Mouse (Mus musculus) forebrain, embryonic 13.5 days (tissue): ENCODE results near the gene Gm29776. TPM values are rescaled to one million over a fixed set of nuclear protein-coding genes. Genes with fewer than 3 reads are reported as not detected.

Source experiments
- ATAC-seq: fragments of 200-750 bp; cut with Nextera tagmentation; 2 replicates; pipeline ENCODE4 v1.8.0; 2017
- H3K27ac ChIP-seq: fragments of 300-500 bp; sonication (generic); 2 replicates; pipeline ENCODE4 v1.5.1; 2015; ENCODE audit warnings: inconsistent platforms, mild to moderate bottlenecking, moderate library complexity
- H3K27me3 ChIP-seq: fragments of 300-500 bp; sonication (generic); 2 replicates; pipeline ENCODE4 v1.6.1; 2015; ENCODE audit warnings: mild to moderate bottlenecking, inconsistent platforms
- H3K36me3 ChIP-seq: fragments of 300-500 bp; sonication (generic); 2 replicates; pipeline ENCODE4 v1.6.1; 2015; ENCODE audit warnings: mild to moderate bottlenecking, inconsistent platforms; ENCODE audit not compliant: poor library complexity, severe bottlenecking
- H3K4me1 ChIP-seq: fragments of 300-500 bp; sonication (generic); 2 replicates; pipeline ENCODE4 v1.6.1; 2015; ENCODE audit warnings: inconsistent platforms
- H3K4me2 ChIP-seq: fragments of 300-500 bp; sonication (generic); 2 replicates; pipeline ENCODE4 v1.6.1; 2015; ENCODE audit warnings: inconsistent platforms, mild to moderate bottlenecking, moderate library complexity
- H3K4me3 ChIP-seq: fragments of 300-500 bp; sonication (generic); 2 replicates; pipeline ENCODE4 v1.5.1; 2015; ENCODE audit warnings: mild to moderate bottlenecking, inconsistent platforms
- H3K9ac ChIP-seq: fragments of 300-500 bp; sonication (generic); 2 replicates; pipeline ENCODE4 v1.6.1; 2015; ENCODE audit warnings: mild to moderate bottlenecking, inconsistent platforms
- H3K9me3 ChIP-seq: fragments of 300-500 bp; sonication (generic); replicated peaks from 2 replicates; pipeline ENCODE4 v1.6.1; 2016; ENCODE audit warnings: inconsistent platforms
- WGBS: fragments of 180-500 bp; shearing (Covaris S2); methylation state at CpG from one replicate; pipeline ENCODE4 v1.1.7; 2015; 5-methylcytosine and 5-hydroxymethylcytosine counted together
- polyA plus RNA-seq: library from polyadenylated mRNA; unstranded; fragments of >200 nt; fragmentation: Nextera tagmentation; extraction: Ambion mirVana; gene quantifications from 2 replicates; pipeline ENCODE4 v1.2.1, GENCODE M21; 2015

The Gm29776 gene
- polyA plus RNA-seq, 1 experiment from 2014 or later = not detected

GRCm38 (mm10) chr14:54728823-54729653 is 30.4 kb upstream of the Gm29776 start:
- H3K9ac ChIP-seq = no peak overlapping the region
- H3K36me3 ChIP-seq = no peaks in the 10 kb centered on the region
- H3K27ac ChIP-seq = no peak overlapping the region
- H3K4me3 ChIP-seq = no peak overlapping the region
- H3K9me3 ChIP-seq = no peaks in the 10 kb centered on the region
- no peaks in the 10 kb centered on the region for H3K4me1 ChIP-seq
- H3K4me2 ChIP-seq = no peak overlapping the region
- ATAC-seq = peak; percentile 51; the same call in 1 of the 2 replicates
- H3K27me3 ChIP-seq = no peaks in the 10 kb centered on the region
- WGBS = 58% methylated on average over 13 of the region's 13 CpGs

- H3K36me3 ChIP-seq = no peaks in the 10 kb centered on the region
- no peaks in the 10 kb centered on the region for H3K4me1 ChIP-seq
- WGBS = 81% methylated on average over 5 of the region's 5 CpGs
- H3K4me2 ChIP-seq = no peak overlapping the region
- ATAC-seq = no peak
- H3K27me3 ChIP-seq = no peaks in the 10 kb centered on the region
- no peak overlapping the region for H3K9ac ChIP-seq
- H3K27ac ChIP-seq = no peak overlapping the region
- no peaks in the 10 kb centered on the region for H3K9me3 ChIP-seq
- no peak overlapping the region for H3K4me3 ChIP-seq
Observed at GRCm38 (mm10) chr14:54727565-54727964, 28.9 kb upstream of the Gm29776 start.

DNA sequence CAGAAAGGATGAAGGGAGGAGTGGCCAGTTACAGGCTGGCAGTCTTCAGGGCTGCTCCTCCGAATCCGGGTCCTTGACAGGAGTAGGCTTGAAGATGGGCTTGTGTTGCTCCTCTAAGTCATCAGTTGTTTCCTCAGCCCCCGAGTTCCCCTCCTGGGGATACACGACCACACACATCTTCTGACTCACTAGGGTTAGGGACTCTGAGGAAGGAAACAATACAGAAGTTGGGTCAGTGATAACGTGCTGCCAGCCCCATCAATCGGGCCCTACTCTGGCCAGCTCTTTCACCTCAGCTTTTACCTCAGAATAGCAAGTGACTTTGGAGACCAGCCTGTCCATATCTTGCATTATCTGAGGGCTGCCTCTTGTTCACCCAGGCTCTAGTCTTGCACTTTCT is 25.4 kb upstream of the Gm29776 start:
- Histone ChIP-seq H3K9ac (no peak overlapping the region), H3K4me2 (no peak overlapping the region), H3K36me3 (no peaks in the 10 kb centered on the region), H3K9me3 (no peaks in the 10 kb centered on the region), H3K27ac (no peak overlapping the region), H3K4me1 (no peaks in the 10 kb centered on the region), H3K4me3 (no peak overlapping the region), H3K27me3 (no peaks in the 10 kb centered on the region)
- no peak for ATAC-seq
- WGBS = 76% methylated on average over 6 of the region's 6 CpGs

DNA sequence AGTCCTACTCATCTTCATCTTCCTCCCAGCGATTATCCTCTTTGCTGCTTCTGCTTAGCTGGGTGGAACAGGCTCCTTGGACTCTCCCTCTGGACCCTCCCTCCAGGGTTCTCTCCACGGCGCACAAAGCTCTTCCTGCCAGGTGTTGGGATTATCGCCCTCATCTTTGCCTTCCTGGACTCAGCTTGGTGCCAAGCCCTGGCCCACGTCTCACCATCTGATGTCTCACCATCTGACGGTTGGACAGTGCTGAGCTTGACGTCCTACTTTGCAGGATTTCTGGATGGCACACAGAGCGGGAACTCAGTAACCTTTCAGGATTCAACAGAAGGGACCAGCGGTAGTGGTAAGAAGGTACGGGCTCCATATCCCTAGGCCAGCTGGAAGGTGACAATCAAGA is 23.1 kb upstream of the Gm29776 start:
- WGBS = 81% methylated on average over 10 of the region's 10 CpGs
- Histone ChIP-seq H3K4me2 (no peak overlapping the region), H3K27ac (no peak overlapping the region), H3K9ac (no peak overlapping the region), H3K4me1 (no peaks in the 10 kb centered on the region), H3K9me3 (no peaks in the 10 kb centered on the region), H3K36me3 (no peaks in the 10 kb centered on the region), H3K4me3 (no peak overlapping the region), H3K27me3 (no peaks in the 10 kb centered on the region)
- no peak for ATAC-seq

- Histone ChIP-seq H3K36me3 (no peaks in the 10 kb centered on the region), H3K27me3 (0 out of 2 replicates have a peak, but pooled peaks cover 2% of the 10 kb centered on the region), H3K9ac (no peak overlapping the region), H3K27ac (no peak overlapping the region), H3K4me3 (no peak overlapping the region), H3K4me2 (no peak overlapping the region), H3K9me3 (no peaks in the 10 kb centered on the region), H3K4me1 (no peaks in the 10 kb centered on the region)
- ATAC-seq = no peak
- 88% methylated on average over 7 of the region's 7 CpGs for WGBS
Observed at GRCm38 (mm10) chr14:54720654-54721350, 22.2 kb upstream of the Gm29776 start.

- no peak overlapping the region for H3K4me2 ChIP-seq
- H3K4me1 ChIP-seq = peaks cover under 1% of the 10 kb centered on the region; the same call in 1 of the 2 replicates
- no peaks in the 10 kb centered on the region for H3K9me3 ChIP-seq
- 92% methylated on average over 11 of the region's 11 CpGs for WGBS
- H3K36me3 ChIP-seq = no peaks in the 10 kb centered on the region
- no peak overlapping the region for H3K4me3 ChIP-seq
- H3K27me3 ChIP-seq = peaks cover 6% of the 10 kb centered on the region; the same call in 1 of the 2 replicates
- no peak for ATAC-seq
- H3K9ac ChIP-seq = no peak overlapping the region
- H3K27ac ChIP-seq = no peak overlapping the region
Observed at GRCm38 (mm10) chr14:54720041-54720440, 21.4 kb upstream of the Gm29776 start.

GRCm38 (mm10) chr14:54715402-54715801 is 16.8 kb upstream of the Gm29776 start:
- Histone ChIP-seq H3K9me3 (no peaks in the 10 kb centered on the region), H3K9ac (no peak overlapping the region), H3K4me1 (peaks cover 10% of the 10 kb centered on the region; the same call in 1 of the 2 replicates), H3K27ac (no peak overlapping the region), H3K4me3 (no peak overlapping the region), H3K4me2 (peak overlapping the region; percentile 68), H3K36me3 (no peaks in the 10 kb centered on the region), H3K27me3 (peaks cover 13% of the 10 kb centered on the region; the same call in 1 of the 2 replicates)
- WGBS = 90% methylated on average over 1 of the region's 1 CpGs
- ATAC-seq = no peak

DNA sequence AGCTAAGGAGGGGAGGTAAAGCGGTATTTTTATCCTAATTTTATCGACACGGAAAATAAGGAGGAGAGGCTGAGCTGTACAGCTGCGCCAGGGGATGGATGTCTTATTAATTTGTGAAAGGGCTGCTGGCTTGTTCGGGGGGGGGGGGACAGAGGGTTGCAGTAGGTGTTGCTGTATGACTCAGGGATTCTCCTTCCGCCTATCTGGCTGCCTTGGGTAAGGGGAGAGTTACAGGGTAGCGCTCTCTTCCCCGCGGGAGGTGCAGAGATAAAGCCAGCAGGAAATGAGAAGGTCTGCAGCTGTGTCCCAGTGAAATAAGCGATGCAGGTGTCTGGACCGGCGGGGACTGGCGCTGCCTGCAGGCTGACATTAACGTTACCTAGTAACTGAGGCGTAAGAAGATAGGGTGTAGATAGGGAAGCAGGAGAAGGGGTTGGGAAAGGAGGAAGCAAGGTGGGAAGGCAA is 16.0 kb upstream of the Gm29776 start:
- H3K27ac ChIP-seq = peak overlapping the region; percentile 31; the same call in 1 of the 2 replicates
- H3K9me3 ChIP-seq = no peaks in the 10 kb centered on the region
- H3K36me3 ChIP-seq = no peaks in the 10 kb centered on the region
- peak overlapping the region; percentile 40 for H3K4me3 ChIP-seq
- peak; percentile 50 for ATAC-seq
- H3K4me2 ChIP-seq = peak overlapping the region; percentile 68
- peaks cover 10% of the 10 kb centered on the region; the same call in 1 of the 2 replicates for H3K4me1 ChIP-seq
- 1% methylated on average over 15 of the region's 15 CpGs for WGBS
- peaks cover 13% of the 10 kb centered on the region; the same call in 1 of the 2 replicates for H3K27me3 ChIP-seq
- H3K9ac ChIP-seq = peak overlapping the region; percentile 58

DNA sequence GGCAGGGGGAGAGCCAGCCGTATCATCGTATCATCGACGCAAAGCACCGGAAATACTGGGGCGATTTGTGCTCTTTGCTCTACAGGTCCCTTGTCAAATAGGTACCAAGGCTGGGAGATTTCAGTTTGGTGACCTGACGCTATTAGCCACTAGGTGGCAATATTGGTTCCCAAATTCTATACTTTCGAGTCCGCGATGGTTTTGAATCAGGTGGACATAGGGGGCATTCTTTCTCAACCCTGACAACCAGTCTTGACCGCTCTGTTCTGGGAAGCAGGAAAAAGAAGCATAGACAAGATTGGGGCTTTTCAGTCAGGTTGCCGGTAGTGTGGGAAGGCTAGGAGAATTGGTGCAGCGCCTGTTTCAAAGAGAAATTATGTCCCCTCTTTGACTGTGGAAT is 15.5 kb upstream of the Gm29776 start:
- Histone ChIP-seq H3K27me3 (peaks cover 13% of the 10 kb centered on the region; the same call in 1 of the 2 replicates), H3K4me3 (peak overlapping the region; percentile 40), H3K4me1 (peaks cover 10% of the 10 kb centered on the region; the same call in 1 of the 2 replicates), H3K27ac (no peak overlapping the region), H3K9me3 (no peaks in the 10 kb centered on the region), H3K4me2 (peak overlapping the region; percentile 68), H3K36me3 (no peaks in the 10 kb centered on the region), H3K9ac (peak overlapping the region; percentile 58; the same call in 1 of the 2 replicates)
- ATAC-seq = peak; percentile 68
- WGBS = 1% methylated on average over 13 of the region's 13 CpGs

- no peak overlapping the region for H3K9ac ChIP-seq
- H3K27me3 ChIP-seq = peaks cover 13% of the 10 kb centered on the region; the same call in 1 of the 2 replicates
- peaks cover 10% of the 10 kb centered on the region; the same call in 1 of the 2 replicates for H3K4me1 ChIP-seq
- no peak overlapping the region for H3K4me3 ChIP-seq
- H3K4me2 ChIP-seq = no peak overlapping the region
- WGBS = 71% methylated on average over 8 of the region's 8 CpGs
- no peaks in the 10 kb centered on the region for H3K36me3 ChIP-seq
- ATAC-seq = no peak
- H3K27ac ChIP-seq = no peak overlapping the region
- no peaks in the 10 kb centered on the region for H3K9me3 ChIP-seq
Observed at GRCm38 (mm10) chr14:54712861-54713260, 14.2 kb upstream of the Gm29776 start.

GRCm38 (mm10) chr14:54712074-54712473 is 13.4 kb upstream of the Gm29776 start, which contains the start of gene Cebpe:
Cebpe (minus strand) TSS chr14:54712174.
- Histone ChIP-seq H3K9me3 (no peaks in the 10 kb centered on the region), H3K27me3 (peaks cover 13% of the 10 kb centered on the region; the same call in 1 of the 2 replicates), H3K27ac (no peak within 1 kb of the TSS), H3K4me2 (no peak within 1 kb of the TSS), H3K4me1 (peaks cover 10% of the 10 kb centered on the region; the same call in 1 of the 2 replicates), H3K9ac (no peak within 1 kb of the TSS), H3K36me3 (no peaks in the 10 kb centered on the region), H3K4me3 (no peak within 1 kb of the TSS)
- ATAC-seq = no peak
- WGBS = 83% methylated on average over 7 of the region's 7 CpGs

- Histone ChIP-seq H3K4me2 (no peak overlapping the region), H3K4me3 (no peak overlapping the region), H3K4me1 (no peaks in the 10 kb centered on the region), H3K27me3 (0 out of 2 replicates have a peak, but pooled peaks cover 3% of the 10 kb centered on the region), H3K9me3 (no peaks in the 10 kb centered on the region), H3K36me3 (no peaks in the 10 kb centered on the region), H3K27ac (no peak overlapping the region), H3K9ac (no peak overlapping the region)
- WGBS = 88% methylated on average over 9 of the region's 9 CpGs
- no peak for ATAC-seq
Observed at GRCm38 (mm10) chr14:54709054-54709453, 10.4 kb upstream of the Gm29776 start.
